Mouse (Mus musculus) brain, embryonic 14.5 days (tissue): ENCODE data around the gene Gzmk.

Source experiments
- CTCF ChIP-seq: fragments of 200-500 bp; IDR thresholded peaks from 2 replicates; pipeline ENCODE4 v1.5.1; 2012; ENCODE audit warnings: inconsistent platforms, mild to moderate bottlenecking, moderate library complexity, borderline replicate concordance; ENCODE audit not compliant: insufficient read depth, insufficient read length; ENCODE audit errors: extremely low read depth
- POLR2A ChIP-seq: fragments of 200-500 bp; IDR thresholded peaks from 2 replicates; pipeline ENCODE4 v1.6.1; 2012; ENCODE audit warnings: mild to moderate bottlenecking, inconsistent platforms, borderline replicate concordance; ENCODE audit not compliant: poor library complexity, insufficient read depth, insufficient read length, severe bottlenecking; ENCODE audit errors: extremely low read depth

DNA sequence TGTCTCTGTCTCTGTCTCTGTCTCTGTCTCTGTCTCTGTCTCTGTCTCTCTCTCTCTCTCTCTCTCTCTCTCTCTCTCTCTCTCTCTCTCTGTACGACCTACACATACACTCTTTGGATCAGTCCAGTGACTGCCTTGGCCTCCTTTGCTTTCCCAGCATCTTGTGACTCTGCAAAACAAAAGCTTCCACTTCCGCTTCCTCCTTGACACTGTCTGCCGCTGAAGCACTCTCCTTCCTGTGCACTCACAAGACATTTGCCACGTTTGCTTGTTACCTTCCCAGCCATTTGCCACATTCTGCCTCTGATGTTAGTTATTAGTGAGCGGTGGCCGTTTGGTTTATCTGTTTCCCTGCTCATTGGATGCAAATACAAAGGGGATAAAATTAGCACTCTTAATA, 16.4 kb upstream of the Gzmk start:
- TF ChIP-seq POLR2A = no peak
- TF ChIP-seq CTCF = no peak
